Mouse (Mus musculus) olfactory bulb, adult 2 months (tissue): Measurements from ENCODE around the gene Gpr19. TPM values are rescaled to one million over a fixed set of nuclear protein-coding genes. Genes with fewer than 3 reads are reported as not detected.

Source experiments
- H3K27ac ChIP-seq: fragments of 200-500 bp; 2 replicates; pipeline ENCODE4 v1.5.1; 2012; ENCODE audit warnings: low read depth, low read length; ENCODE audit not compliant: insufficient read depth
- H3K4me1 ChIP-seq: fragments of 200-500 bp; 2 replicates; pipeline ENCODE4 v1.6.1; 2012; ENCODE audit warnings: low read length; ENCODE audit not compliant: control insufficient read depth, insufficient read depth
- H3K4me3 ChIP-seq: fragments of 200-500 bp; 2 replicates; pipeline ENCODE4 v1.5.1; 2012; ENCODE audit warnings: mild to moderate bottlenecking, low read depth, low read length, moderate library complexity; ENCODE audit not compliant: insufficient read depth
- CTCF ChIP-seq: fragments of 200-500 bp; IDR thresholded peaks from 2 replicates; pipeline ENCODE4 v1.5.1; 2012; ENCODE audit warnings: low read depth, mild to moderate bottlenecking, low read length, moderate library complexity; ENCODE audit not compliant: insufficient read depth
- POLR2A ChIP-seq: fragments of 200-500 bp; IDR thresholded peaks from 2 replicates; pipeline ENCODE4 v1.6.1; 2012; ENCODE audit warnings: mild to moderate bottlenecking, low read depth, low read length, moderate library complexity; ENCODE audit not compliant: insufficient read depth
- WGBS: fragments of 180-500 bp; shearing (Covaris S2); methylation state at CpG from one replicate; pipeline ENCODE4 v1.1.7; 2018; 5-methylcytosine and 5-hydroxymethylcytosine counted together
- polyA plus RNA-seq: library from polyadenylated mRNA; stranded (reverse); fragments of >200 nt; gene quantifications from 2 replicates; pipeline ENCODE4 v1.2.4, GENCODE M21; 2012; ENCODE audit warnings: low replicate concordance; ENCODE audit not compliant: missing spikeins, insufficient read depth, insufficient read length

Gpr19 gene
- polyA plus RNA-seq, 1 experiment, result not detected

DNA sequence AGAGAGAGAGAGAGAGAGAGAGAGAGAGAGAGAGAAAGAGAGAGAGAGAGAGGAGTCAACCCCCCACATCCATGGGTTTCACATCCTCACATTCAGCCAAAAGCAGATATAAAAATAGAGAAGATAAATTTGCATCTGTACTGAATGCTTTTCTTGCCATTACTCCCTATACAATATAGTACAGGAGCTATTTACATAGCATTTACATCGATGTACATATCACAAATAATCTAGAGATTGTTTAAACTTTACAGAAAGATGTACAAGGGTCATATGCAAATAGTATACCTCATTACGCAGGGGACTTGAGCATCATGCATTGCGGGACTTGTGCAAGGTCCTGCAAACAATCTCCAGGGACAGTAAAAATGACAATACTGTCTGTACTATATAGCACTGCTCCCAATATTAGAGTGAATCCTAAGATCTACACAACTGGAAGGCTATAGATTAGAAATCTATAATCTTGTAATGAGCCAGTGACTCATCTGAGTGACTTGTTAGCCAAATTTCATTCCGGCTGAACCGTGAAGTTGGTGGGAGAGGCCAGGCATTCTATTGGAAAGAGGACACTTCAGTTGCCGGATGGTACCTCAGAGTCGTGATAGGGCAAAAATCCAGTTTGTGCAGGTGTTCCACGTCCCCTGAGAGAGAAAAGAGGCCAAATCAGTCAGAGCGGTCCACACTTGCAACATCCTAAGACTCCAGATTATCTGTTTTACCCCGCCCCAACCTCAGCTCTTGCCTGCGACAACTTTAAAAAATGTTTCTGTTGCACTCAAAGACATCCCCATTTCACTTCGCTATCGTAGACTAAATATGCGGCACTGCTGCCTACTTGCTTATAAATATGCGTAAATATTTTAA, 1.6 kb downstream of the Gpr19 start:
- Histone ChIP-seq H3K4me1 (0 out of 2 replicates have a peak, but pooled peaks cover 2% of the 10 kb centered on the region), H3K4me3 (no peak overlapping the region), H3K27ac (no peak overlapping the region)
- TF ChIP-seq CTCF (no peak), POLR2A (no peak)
- 39% methylated on average over 15 of the region's 15 CpGs for WGBS

DNA sequence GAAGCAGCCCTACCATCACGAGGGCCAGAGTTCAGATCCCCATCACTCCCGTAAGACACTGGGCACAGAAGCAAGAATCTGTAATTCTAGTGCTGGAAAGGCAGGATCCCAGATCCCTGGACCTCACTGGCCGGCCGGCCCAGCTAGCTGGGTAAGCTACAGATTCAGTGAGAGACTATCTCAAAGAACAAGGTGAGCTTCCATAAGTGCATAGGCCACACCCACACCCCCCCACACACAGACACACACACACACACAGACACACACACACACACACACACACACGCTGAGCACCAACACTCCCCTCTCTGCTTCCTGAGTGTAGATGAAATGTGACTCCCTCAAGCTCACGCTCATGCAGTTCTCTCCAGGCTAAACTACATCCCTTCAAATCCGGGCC, 7.9 kb downstream of the Gpr19 start:
- Histone ChIP-seq H3K4me1 (peaks cover 9% of the 10 kb centered on the region), H3K4me3 (no peak overlapping the region), H3K27ac (no peak overlapping the region)
- no peak for TF ChIP-seq POLR2A
- TF ChIP-seq CTCF, result no peak
- 84% methylated on average over 7 of the region's 7 CpGs for WGBS

DNA sequence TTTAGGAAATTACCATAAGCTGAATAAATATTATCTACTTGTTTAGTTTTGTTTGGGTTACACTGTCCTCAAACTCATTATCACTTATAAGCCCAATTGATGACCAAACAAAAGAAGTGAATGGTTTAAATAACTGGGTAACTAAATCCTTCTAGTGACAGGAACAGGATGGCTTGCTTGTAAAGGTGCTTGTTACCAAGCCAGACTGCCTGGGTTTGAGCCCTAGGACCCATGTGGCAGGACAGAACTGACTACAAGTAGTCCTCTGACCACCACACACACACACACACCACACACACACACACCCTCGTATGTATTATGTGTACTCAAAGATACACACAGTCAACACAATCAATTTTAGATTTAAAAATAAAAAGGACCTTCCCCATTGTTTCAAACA, 8.6 kb downstream of the Gpr19 start:
- Histone ChIP-seq H3K4me3 (no peak overlapping the region), H3K4me1 (peaks cover 9% of the 10 kb centered on the region), H3K27ac (no peak overlapping the region; the same call in 1 of the 2 replicates)
- no peak for TF ChIP-seq CTCF
- no peak for TF ChIP-seq POLR2A
- WGBS, result 78% methylated on average over 1 of the region's 1 CpGs

DNA sequence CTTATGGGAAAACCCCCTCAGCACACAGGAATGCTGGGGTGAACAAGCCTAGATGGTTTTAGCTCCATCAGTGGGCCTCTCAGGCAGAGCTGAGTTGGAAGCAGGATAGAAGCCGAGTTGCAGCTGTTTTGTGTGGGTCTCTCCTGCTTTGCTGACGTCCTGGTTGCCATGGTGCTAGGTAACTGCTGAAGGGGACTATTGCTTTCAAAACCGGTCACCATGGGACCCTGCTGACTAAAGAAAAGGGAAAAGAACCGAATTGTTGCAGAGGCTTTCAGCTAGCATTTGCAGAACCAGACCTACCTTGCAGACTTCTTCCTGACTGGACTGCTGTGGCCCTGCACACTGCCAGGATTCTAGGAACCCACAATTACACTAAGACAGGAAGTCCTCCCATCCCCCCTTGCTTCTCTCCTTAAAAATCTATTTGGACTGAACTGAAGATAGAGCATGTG, 9.8 kb downstream of the Gpr19 start:
- TF ChIP-seq POLR2A (peak; percentile 31; the same call in 1 of the 2 replicates), CTCF (no peak)
- Histone ChIP-seq H3K4me1 (peaks cover 17% of the 10 kb centered on the region), H3K27ac (peak overlapping the region; percentile 96), H3K4me3 (no peak overlapping the region)
- WGBS, result 4% methylated on average over 4 of the region's 4 CpGs

DNA sequence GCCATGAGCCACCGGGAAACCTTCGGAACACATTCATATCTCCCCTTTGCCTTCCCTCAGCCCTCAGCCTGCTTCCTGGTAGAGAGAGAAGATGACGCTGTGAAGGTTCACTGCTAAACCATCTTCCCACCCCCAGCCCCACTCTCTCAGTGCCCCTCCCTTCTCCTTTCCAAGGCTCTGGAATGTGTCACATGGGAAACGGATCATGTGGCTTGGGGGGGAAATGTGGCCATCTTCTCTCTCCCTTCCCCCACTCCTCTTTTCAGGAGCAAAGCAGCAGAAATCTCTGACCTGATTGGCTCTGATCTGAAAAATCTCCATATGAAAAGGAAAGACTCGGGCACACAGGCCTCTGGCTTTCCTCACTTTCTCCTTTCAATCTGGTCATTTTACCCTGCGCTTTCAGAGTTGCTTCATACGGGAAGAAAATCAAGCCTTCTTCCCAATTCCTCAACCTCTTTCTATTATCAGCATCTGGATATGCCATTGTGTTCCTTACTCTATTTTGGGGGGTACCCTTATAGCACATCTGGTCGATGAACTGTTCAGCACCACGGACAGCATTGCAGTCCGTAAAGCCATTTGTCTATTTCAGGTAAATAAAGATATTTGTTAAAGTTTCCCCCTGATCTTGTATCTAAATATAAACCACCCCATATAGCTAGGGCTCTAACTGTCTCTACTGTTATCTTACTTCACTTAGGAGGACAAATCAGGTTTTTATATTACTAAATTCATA, 10.5 kb downstream of the Gpr19 start:
- Histone ChIP-seq H3K4me1 (peaks cover 17% of the 10 kb centered on the region), H3K27ac (peak overlapping the region; percentile 97), H3K4me3 (peak overlapping the region; percentile 84)
- WGBS, result 1% methylated on average over 10 of the region's 10 CpGs
- peak; percentile 68; the same call in 1 of the 2 replicates for TF ChIP-seq POLR2A
- TF ChIP-seq CTCF, result no peak

DNA sequence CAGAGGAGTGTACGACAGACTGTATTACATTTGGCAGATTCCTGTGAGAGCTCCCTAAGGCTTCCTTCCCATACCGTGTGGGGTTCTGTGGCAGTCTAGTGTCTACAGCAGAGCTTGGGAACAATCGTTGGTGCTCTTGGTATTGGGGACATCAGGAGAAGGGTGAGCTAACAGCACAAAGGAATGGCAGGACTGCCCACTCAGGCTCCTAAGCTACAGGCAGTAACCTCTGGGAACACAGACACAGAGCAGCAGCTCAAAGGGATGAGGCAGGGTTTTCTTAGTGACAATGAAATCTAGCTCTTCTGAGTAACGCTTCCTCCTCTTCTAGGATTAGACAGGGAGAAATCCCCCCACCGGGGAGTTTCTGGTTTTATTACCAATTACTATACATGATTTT, 11.4 kb downstream of the Gpr19 start:
- H3K4me1 ChIP-seq, result peaks cover 17% of the 10 kb centered on the region
- no peak for TF ChIP-seq CTCF
- peak overlapping the region; percentile 84 for H3K4me3 ChIP-seq
- H3K27ac ChIP-seq, result peak overlapping the region; percentile 94
- WGBS, result 12% methylated on average over 5 of the region's 5 CpGs

DNA sequence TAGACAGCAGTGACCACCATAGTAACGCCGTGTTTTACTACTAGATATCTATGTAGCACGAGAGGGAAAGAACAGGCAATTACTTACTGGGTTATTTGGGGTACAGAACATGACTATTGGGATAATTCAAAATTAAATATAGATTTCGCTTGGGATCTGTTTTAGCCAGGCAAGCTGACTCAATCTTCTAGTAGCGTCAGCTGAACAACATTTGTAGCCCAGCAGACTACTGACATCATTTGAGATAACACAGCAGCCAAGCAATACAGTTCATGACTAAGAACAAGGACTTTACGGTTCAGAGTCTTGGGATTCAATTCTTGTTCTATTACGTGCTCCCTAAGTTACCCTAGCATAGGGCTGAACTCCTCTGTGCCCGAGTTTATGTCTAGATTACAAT, 11.9 kb downstream of the Gpr19 start:
- TF ChIP-seq POLR2A, result no peak
- TF ChIP-seq CTCF, result no peak

DNA sequence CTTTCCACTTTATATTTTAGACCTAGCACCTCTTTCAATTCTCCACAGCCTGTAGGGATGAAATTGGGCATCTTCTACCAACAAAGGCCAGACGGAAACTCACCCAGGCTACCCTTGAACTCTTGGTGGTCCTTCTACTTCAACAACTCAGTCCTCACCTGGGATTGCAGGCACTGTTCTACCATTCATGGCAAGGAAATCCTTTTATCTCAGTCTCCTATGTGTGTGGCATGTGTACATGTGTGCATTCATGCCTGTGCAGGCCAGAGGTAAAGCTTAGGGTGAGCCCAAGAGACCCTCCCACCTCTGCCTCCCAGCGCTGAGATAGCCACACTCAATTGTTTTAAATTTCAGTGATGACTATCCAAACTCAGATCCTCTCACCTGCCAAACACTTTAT, 12.9 kb downstream of the Gpr19 start:
- TF ChIP-seq POLR2A (no peak), CTCF (no peak)
- no peak overlapping the region for H3K27ac ChIP-seq
- WGBS, result 75% methylated on average over 2 of the region's 2 CpGs
- peaks cover 25% of the 10 kb centered on the region for H3K4me1 ChIP-seq
- H3K4me3 ChIP-seq, result no peak overlapping the region; the same call in 1 of the 2 replicates

More for the DNA sequence above, 11.9 kb downstream of the Gpr19 start:
- 16% methylated on average over 8 of the region's 8 CpGs for WGBS
- H3K4me1 ChIP-seq, result peaks cover 17% of the 10 kb centered on the region
- H3K4me3 ChIP-seq, result no peak overlapping the region
- 0 out of 2 replicates have a peak overlapping the region, but pooled peaks have one; percentile 94 for H3K27ac ChIP-seq

DNA sequence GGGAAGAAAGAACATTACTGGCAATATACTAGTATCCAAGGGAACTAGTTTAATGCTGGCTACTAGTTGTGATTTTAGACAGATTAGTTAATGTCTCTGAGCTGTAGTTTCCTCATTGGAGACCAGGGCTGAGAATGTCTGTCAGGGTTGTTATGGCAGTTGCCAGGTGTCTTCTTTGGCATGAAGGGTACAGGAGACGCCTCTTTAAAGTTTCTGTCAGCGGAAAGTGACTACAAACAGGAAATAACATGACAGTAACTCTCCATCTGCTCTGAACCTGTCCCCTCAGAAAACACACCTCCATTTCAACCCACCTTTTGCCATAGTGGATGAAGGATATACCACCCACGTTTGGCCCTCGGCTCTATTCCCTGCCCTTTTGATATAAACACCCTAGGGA, 14.7 kb downstream of the Gpr19 start:
- Histone ChIP-seq H3K27ac (no peak overlapping the region), H3K4me3 (no peak overlapping the region), H3K4me1 (peaks cover 23% of the 10 kb centered on the region)
- TF ChIP-seq POLR2A, result no peak
- TF ChIP-seq CTCF, result no peak
- 78% methylated on average over 4 of the region's 4 CpGs for WGBS
